Mouse (Mus musculus) left cerebral cortex, postnatal 25 days (tissue): ENCODE data around the gene Ltf. TPM values are rescaled to one million over a fixed set of nuclear protein-coding genes. Genes with fewer than 3 reads are reported as not detected.

Experiments
- DNase-seq, 2 experiments: peaks; one replicate each; pipeline ENCODE4 v3.0.0; 2022; ENCODE audit warnings: low spot score in 2 of 2, mixed read lengths in 1 of 2
- intact Hi-C: fragments of 180-260 bp; cut with DNase I; formaldehyde crosslinking; loops from one replicate; pipeline ENCODE4 v1.15.1; 2025
- total RNA-seq, 2 experiments: library from RNA; stranded (reverse); gene quantifications; 2 replicates each; pipeline ENCODE4 v1.2.3; 2021

The Ltf gene
- total RNA-seq: not detected

DNA sequence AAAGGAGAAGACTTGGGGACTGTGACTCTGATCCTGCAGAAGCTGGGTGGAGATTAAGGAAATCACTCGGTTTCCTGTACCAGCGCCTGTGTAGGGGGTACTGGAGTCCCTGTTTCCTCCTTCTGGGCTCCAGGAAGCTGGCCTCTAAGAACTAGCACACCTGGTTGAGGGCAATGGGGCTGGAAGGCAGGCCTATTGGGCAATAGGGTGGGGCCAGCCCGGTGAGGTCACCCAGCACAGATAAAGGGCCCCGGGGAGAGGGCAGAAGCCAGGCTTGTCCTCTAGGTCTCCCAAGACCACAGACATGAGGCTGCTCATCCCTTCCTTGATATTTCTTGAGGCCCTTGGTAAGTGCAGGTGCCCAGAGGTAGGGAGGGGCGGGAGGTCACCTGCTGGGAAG is at the start of gene Ltf:
Gene Ltf, plus strand, starts transcription at position 250 of the 400 bp plus-strand sequence.
- DNase-seq: no peak
- intact Hi-C loops: no loop called here

DNA sequence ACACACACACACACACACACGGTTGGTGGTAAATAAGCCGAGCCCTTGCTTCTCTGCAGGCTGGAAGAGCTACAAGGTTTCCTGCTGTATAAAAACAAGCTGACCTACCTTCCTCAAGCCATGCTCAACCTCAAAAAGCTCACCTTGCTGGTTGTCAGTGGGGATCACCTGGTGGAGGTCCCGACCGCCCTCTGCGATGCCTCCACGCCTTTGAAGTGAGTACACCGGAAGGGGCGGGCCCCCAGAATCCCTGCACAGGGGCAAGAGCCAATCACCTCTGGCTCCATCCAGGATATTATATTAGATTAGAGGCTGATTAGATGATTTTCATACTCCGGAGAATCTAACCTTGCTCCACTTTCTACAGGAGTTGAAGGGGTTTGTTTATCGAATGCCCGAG is 39.7 kb upstream of the Ltf start:
- DNase-seq: no peak
- intact Hi-C loops: no loop called here

DNA sequence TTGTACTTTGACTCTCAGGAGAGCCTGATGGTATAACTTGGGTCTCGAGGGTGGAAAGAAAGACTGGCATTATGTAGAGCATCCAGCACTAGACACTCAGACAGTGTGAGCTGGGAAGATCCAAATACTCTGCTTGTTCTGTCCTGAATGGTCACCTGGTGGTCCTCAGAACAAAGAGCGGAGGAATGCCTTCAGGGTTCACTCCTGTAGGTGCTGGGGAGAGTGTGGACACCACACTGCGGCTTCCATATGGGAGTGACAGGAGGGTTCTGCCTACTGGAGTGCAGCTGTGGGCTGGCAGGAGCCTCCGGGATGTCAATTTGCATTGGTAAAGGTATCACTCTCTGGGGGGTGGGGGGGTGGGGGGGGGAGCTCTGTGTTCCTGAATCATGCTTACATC is 36.7 kb upstream of the Ltf start:
- intact Hi-C loops: no loop called here
- no peak for DNase-seq

DNA sequence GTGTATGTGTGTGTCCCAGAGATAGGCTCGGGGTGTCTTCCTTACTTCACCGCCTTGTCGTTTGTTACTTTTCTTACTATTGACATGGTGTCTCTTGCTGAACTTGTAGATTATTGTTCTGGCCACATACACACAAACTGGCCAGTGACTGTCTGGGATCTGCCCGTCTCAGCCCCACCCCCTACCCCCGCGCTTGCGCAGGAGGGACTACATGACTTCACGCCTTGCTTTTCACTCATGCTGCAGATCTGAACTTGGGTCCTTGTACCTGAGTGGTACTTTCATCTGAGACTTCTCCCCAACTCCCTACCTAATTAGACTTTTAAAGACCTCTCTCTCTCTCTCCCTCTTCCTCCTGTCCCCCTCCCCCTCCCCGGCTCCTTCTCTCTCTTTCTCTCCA is 35.0 kb upstream of the Ltf start:
- intact Hi-C loops: no loop called here
- no peak for DNase-seq

DNA sequence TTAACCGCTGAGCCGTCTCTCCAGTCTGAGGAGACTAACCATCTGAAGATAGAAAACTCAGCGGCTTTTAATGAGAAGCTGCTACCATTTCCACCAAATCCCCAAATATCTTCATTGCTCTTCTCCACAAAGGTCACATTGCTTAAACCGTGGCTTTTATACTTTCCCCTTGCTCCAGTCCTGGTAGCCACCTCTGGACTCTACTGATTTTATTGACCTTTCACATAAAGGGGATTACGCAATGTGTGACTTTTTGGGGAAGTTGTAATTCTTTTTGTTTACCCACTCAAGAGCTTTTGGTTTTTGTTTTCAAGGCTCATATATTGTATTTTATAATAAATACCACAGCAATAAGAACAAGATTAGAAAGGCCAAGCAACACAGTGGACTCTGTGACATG is 33.5 kb upstream of the Ltf start:
- DNase-seq: no peak
- intact Hi-C loops: no loop called here

DNA sequence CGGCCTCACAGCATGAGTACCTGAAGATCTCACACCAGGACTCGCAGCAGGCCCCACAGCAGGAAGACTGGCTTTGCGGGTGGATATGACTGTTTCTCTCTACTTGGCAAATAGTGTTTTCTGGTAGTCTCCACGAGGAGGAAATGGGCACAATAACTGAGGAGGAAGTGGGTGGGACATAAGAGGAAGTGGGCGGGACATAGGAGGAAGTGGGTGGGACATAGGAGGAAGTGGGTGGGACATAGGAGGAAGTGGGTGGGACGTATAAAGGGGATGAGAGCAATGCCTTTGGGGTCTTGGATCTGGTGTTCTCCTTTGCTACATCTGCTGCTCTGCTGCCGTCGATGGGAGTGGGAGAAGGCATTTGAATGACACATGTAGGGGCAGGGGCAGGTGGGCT is 33.1 kb upstream of the Ltf start:
- no peak for DNase-seq

DNA sequence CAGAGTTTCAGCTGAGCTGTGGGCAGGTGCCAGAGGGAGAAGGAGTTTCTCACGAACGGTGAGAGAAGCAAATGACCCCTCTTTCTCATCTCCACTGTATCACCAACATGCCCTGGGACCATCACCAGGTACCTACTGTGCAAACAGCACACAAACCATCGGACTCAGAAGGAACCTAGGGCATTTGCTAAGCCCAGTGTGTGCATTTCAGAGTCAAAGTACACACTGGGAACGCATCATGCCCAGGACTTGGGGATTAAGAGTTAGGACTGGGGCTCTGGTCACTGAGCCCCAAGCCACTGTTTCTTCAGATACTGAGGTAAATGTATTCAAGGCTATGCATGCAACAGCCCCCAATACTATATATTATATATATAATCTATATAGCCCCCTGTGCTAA is 31.7 kb upstream of the Ltf start:
- intact Hi-C loops: no loop called here
- no peak for DNase-seq

More for the DNA sequence above, 33.1 kb upstream of the Ltf start:
- intact Hi-C loops: no loop called here

DNA sequence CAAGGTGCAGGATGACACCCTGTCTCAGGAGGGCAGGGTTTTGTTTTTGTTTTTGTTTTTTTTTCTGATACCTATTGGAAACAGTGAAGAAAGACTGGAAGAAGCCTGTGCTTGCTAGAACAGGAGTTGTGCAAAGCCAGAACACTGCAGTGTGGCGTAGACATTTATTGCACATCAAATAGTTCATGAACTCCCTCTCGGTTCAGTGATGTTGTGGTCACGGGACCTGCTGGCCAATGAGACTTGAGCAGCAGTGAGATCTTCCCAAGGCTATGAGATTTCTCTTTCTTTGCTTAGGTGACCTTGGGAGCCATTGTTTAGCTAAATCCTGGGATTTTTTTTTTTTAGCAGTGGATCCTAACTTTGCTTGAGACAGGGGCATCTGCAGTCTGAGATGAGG is 31.0 kb upstream of the Ltf start:
- intact Hi-C loops: no loop called here
- DNase-seq: no peak

DNA sequence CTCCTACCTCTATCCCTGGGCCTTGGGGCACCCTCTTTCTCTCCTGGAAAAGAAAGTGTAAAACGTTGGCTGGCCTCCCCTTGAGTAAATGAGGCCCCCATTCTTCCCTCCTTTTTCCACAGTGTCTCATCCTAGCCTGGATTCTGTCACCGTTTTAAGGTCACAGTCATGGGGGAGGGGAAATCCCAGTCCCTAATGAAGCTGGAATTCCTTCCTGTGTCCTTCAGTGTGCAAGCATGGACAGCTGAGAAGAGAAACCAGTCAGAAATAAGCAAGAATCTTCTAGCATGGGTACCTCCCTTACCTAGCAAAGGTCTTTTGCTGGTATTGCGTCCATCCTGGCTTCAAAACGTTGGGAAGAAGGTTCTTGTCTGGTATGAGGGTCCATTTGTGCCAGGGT is 29.9 kb upstream of the Ltf start:
- DNase-seq: no peak
- intact Hi-C loops: no loop called here

DNA sequence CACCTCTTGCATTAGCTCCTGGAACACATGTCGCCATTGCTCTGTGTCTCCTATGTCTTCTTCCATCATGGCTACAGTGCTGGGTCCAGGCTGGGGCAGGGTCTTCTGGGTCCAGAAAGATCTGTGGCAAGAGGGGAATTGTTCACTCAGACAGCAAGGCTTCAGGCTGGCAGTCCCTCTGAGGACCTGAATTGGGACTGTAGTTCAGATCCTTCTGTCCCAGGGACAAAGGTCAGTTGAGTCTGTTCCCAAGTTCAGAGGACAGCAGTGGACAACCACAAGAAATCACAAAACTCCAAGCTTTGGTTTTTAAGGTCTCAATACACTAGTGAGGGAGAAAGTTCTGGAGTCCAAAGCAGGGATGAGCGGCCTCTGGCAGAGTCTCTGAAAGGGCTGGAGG is 29.5 kb upstream of the Ltf start:
- intact Hi-C loops: no loop called here
- no peak for DNase-seq

DNA sequence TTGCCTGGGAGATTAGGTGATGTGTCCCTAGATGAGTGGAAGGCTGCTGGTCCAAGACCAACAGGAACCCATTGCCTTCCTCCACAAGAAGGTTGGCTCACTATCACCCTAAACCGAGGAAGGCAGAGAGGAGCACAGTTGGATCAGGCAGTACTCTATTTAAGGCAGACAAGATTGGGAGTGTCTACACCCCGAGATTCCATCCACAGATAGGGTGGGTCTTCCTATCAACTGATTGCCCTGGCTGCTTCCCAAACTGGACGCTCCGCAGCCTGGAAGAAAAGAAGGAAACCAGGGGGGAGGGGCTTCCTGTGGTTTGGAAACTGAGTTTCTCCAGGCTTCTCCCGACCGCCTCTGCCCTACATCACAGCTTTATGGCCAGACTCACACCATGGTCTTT is 28.9 kb upstream of the Ltf start, which contains the start of gene Rtp3:
Gene Rtp3, minus strand, starts transcription at position 380 of the 400 bp plus-strand sequence.
- intact Hi-C loops: loop anchor here (10.0 kb wide), 1 partner anchor 285 kb away; the partner anchor contains the start of genes Epm2aip1 and Mlh1

DNA sequence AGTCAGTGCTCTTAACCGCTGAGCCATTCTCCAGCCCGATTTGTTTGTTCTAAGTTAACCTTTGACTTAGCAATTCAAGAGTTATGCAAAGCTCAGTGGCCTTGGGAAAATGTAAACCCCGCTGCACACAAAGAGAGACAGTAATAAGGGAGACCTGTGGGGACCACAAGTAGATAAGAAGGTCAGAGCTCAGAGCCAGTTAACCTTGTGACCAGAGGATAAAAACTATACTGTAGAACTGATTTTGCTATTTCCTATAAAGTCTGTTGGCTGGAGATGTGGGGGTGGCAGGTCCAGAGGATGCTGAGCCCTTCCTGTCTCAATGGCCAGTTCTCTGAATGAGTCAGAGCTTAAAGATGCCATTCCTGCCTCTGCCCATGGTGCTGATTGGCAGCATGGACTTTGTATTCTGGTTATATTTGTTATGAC is 25.8 kb upstream of the Ltf start:
- intact Hi-C loops: loop anchor here (10.0 kb wide), 1 partner anchor 282 kb away; the partner anchor contains the start of genes Epm2aip1 and Mlh1

More for the DNA sequence above, 28.9 kb upstream of the Ltf start, which contains the start of gene Rtp3:
- no peak for DNase-seq

DNA sequence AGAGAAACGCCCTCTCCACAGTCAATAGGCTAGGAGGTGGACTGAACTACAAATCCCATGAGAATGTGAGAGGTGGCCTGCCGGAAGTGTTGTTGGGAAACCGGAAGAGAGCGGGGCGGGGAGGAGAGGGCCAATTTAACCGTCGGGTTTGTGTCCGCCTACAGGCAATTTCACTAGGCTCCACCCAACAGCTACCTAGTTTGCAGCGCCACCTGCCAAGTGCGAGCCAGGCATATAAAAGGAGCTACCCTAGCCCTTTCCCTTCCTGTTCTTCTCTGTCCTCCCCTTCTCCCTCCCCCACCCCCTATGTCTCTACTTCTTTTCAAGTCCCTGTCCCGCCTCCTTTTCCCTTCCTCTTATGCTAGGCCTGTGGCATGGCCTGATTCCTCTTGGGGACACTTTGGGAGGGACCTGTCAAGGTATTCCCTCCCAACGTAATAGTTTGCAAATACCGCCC is 24.3 kb upstream of the Ltf start:
- intact Hi-C loops: loop anchor here (10.0 kb wide), 1 partner anchor 280 kb away; the partner anchor contains the start of genes Epm2aip1 and Mlh1
- peak; percentile 68 to 82 for DNase-seq

More for the DNA sequence above, 25.8 kb upstream of the Ltf start:
- DNase-seq: no peak

DNA sequence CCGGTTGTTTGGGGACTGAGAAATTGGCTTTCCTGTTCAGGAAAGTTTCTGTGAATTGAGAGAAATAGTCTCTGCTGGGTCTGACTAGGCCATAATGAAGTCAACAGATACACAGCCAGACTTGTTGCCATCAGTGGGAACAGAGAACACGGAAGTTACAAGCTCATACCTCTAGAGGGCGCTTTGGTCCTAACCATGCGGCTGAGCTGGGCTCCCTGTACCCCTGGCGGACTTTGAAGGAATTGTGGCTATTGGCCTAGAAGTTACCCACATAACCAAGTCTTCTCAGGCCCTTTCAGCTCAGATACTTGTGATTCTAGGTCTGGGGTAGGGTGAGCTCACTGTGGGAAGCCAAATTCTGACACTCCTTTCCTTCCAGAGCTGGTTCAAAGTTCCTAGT is 21.8 kb upstream of the Ltf start:
- intact Hi-C loops: loop anchor here (1.0 to 10.0 kb wide), 2 partner anchors 75 to 278 kb away; partner anchors contain the start of genes Epm2aip1 and Mlh1
- DNase-seq: peak; percentile 71 to 82

DNA sequence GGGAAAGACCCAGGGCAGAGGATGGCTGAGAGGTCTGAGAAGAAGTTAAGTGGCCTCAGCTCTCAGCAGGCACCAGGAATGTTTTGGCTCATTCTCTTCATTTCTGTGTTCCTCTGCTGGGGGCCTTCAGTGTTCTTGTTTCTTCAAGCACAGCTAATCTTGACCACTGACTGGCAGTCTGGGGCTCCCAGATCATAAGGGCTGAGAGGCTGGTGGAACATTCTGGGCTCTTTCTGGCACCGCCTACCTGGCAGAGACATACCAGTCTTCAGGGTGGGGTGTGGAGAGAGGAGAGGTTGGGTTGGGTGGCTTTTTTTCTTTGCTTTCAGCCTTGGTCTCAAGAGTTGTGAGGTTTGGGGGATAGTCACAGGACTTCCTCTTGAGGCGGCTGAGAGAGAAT is 20.0 kb upstream of the Ltf start:
- no peak for DNase-seq
- intact Hi-C loops: loop anchor here (10.0 kb wide), 1 partner anchor 276 kb away; the partner anchor contains the start of genes Epm2aip1 and Mlh1

DNA sequence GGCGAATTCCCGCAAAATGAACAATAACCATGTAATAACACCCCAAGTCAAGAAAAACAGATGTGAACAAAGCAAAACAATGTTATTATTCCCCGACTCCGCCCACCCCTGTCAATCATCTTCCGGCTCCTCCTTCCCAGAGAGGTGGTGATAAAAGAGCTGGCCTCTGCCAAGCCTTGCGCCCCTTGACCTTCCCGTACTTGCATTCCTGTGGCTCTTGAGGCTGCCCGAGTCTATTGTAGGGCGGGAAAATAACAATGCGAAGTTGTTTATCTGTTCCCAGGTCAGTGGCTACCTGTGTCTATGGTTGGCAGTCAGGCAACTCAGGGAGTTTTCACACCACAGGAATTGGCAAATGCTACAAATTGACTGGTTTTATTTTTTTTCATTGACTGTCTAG is 19.2 kb upstream of the Ltf start:
- intact Hi-C loops: loop anchor here (10.0 kb wide), 1 partner anchor 275 kb away; the partner anchor contains the start of genes Epm2aip1 and Mlh1
- DNase-seq: no peak

DNA sequence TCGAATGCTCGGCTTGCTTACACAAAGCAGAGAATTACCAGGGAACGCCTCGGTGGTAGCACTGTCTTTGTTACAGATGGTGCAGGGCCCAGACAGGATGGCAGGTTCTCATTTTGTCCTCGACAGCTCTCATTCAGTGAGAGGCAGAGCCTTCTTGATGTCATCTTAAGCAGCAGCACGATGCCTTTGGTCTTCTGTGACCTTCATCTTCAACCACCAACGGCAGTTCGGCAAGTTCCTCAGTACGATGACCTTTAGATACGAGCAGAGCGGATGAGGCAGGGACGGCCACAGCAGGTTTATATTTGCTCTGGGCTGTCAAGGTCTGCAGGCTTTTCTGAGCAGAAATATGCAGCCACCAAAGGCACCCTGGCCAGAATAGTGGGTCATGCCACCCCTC is 17.4 kb upstream of the Ltf start:
- DNase-seq: no peak

DNA sequence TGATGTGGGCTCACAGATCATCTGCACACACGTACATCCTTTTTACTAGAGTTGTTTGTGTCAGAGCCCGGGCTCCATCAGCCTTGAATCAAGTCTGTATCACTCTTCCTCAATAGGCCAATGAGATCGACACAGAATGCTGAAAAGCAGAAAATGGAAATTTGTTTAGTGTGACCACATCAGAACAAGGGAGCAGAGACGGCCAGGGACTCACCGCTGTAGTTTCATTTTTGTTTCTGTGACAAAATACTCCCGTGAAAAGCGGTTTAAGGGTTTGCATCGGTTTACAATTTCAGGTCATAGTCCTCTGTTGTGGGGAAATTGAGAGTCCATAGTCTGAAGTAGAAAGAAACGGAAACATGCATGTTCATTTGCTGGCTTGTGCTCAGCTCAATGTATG is 15.8 kb upstream of the Ltf start:
- no peak for DNase-seq
- intact Hi-C loops: no loop called here

More for the DNA sequence above, 17.4 kb upstream of the Ltf start:
- intact Hi-C loops: no loop called here

DNA sequence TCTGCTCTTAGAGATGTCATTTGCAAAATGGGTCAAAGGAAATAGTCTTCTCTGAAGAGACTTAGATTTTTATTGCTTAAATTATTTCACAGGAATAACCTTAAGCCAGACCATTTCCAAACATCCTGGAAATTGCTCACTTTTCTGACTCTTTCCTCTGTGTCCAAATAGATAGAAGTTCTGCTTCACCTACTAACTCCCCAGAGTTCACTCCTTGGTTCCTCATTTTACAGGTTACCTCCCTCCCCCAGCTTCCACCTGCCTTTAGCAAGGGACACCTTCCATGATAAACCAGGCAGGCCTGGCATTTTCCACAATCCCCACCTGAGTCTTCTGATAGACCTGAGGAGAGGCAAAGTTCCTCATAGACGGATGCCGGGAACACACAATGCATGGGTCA is 12.5 kb upstream of the Ltf start:
- intact Hi-C loops: no loop called here
- DNase-seq: no peak

DNA sequence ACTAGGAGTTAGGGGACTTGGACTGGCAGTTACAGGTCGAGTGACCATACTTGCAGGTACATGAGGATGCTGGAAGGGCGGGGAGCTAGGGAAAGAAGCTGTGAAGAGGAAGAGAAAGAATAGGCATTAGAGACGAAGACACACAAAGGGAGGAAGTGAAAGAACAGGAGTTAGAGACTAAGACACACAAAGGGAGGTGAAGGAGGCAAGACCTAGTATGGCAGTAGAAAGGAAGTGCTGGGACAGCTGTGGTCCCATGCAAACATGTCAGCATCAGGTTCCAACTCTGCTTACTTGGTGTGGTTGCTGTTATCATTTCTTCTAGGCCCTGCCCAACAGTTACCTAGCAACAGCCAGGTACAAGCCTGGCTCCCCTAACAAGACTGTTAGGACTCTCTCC is 9.3 kb upstream of the Ltf start:
- intact Hi-C loops: no loop called here
- no peak for DNase-seq

DNA sequence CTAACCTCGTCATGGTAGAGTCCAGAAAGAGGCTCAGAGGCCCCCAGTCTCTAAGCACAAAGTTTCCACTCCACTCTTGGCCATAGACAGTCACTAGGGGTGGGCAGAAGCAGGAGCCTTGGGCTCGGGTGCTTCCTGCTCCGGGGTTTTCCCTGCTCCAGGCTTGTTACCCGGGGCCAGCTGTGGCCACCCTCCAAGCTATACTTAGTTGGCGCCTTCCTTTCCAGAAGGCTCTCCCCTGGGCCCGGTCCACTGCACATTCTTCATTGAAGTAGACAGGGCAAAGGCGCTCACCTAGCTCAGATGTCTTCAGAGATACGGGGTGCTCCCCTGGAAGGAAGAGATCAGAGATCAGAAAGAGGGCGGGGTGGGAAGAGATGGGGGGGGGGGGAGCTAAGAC is 7.5 kb upstream of the Ltf start:
- intact Hi-C loops: no loop called here
- DNase-seq: no peak

DNA sequence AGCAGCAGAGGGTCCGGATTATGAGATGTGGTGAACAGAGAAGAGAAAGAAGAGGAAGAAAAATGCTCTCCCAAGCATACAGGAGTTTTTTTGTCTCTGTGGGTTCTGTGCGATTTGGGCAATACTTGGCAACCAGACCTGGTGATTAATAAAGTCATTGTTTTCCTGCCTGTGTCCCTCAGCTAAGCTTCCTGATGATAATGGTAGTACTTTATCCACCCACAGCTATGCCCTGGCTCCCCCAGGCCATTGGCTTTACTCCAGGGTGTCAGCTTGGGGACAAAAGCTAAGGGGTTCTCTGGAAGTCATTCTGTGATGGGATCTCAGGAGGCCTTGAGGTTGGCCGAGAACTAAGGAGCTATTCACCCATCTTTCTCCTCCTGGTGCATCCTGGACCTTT is 7.0 kb upstream of the Ltf start:
- no peak for DNase-seq
- intact Hi-C loops: no loop called here
